Mouse (Mus musculus): ENCODE measurements around the gene Eif4a2. TPM values are rescaled to one million over a fixed set of nuclear protein-coding genes. Genes with fewer than 3 reads are reported as not detected.

Gene Eif4a2
- polyA plus RNA-seq, 1 experiment from 2014 or later = 315 TPM

- peak within 1 kb of the TSS; percentile 94 for H3K4me2 ChIP-seq
- under 1% methylated on average over 51 of the region's 51 CpGs for WGBS
- peaks cover 31% of the 10 kb centered on the region for H3K4me1 ChIP-seq (replicated peaks)
- no peaks in the 10 kb centered on the region for H3K27me3 ChIP-seq
- peak within 1 kb of the TSS; percentile 72 for H3K4me3 ChIP-seq
- peak within 1 kb of the TSS; percentile 99 for H3K27ac ChIP-seq
- peak within 1 kb of the TSS; percentile 91 for H3K9ac ChIP-seq
- peaks cover 11% of the 10 kb centered on the region for H3K36me3 ChIP-seq
- no peaks in the 10 kb centered on the region for H3K9me3 ChIP-seq
- ATAC-seq (ENCODE audit: low FRiP score) = peak; percentile 96
Observed at GRCm38 (mm10) chr16:23127673-23128375, 20.6 kb downstream of the Eif4a2 start, which contains the start of gene Rfc4. Rfc4 (minus strand) TSS chr16:23127737.

- Histone ChIP-seq H3K4me3 (no peak overlapping the region), H3K4me2 (no peak overlapping the region), H3K4me1 (replicated peaks) (peaks cover 31% of the 10 kb centered on the region), H3K9me3 (no peaks in the 10 kb centered on the region), H3K27me3 (no peaks in the 10 kb centered on the region), H3K36me3 (no peaks in the 10 kb centered on the region), H3K27ac (no peak overlapping the region), H3K9ac (no peak overlapping the region)
- WGBS = 93% methylated on average over 3 of the region's 3 CpGs
- ATAC-seq (ENCODE audit: low FRiP score) = no peak
Observed at GRCm38 (mm10) chr16:23130303-23130702, 23.1 kb downstream of the Eif4a2 start.

GRCm38 (mm10) chr16:23132336-23132735 lies 25.1 kb downstream of the Eif4a2 start:
- Histone ChIP-seq H3K4me2 (no peak overlapping the region), H3K4me3 (no peak overlapping the region)

DNA sequence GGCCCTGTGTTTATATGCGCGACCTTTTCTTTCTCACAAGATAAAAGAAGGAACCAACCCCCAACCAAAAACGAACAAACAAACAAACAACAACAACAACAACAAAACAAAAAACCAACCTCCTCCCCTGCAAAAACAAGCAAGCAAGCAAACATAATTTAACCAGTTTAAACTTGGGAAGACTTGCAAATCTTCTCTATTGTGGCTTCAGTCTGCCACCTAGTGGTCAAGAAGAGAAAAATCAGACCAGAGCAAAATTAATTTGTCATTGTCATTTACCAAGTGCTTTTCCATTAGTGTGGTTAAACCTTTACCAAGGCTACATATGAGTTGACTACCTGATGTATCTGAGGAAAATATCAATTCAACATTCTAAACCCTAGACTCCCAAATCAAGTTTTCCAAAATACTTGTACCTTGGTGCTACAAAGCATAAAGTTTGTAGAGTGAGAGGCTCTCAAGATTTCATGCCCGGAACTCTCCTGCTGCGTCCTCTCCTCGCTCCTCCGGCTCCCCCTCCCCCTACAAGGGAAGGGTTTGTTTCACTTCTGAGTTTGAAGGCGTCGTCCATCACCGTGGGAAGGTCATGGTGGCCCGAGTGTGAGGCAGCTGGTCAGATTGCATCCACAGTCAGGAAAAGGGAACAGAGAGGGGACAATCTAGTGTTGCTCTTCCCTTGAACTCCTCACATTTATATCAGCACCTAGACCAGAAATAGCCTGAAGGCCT lies 28.3 kb downstream of the Eif4a2 start:
- no peak overlapping the region for H3K27ac ChIP-seq
- no peak overlapping the region for H3K4me2 ChIP-seq
- no peak overlapping the region for H3K4me3 ChIP-seq
- 0 out of 2 replicates have a peak, but pooled peaks cover 3% of the 10 kb centered on the region for H3K4me1 ChIP-seq (replicated peaks)
- WGBS = 20% methylated on average over 11 of the region's 11 CpGs
- no peaks in the 10 kb centered on the region for H3K27me3 ChIP-seq
- H3K36me3 ChIP-seq = no peaks in the 10 kb centered on the region
- ATAC-seq (ENCODE audit: low FRiP score) = peak; percentile 36; the same call in 1 of the 2 replicates
- no peaks in the 10 kb centered on the region for H3K9me3 ChIP-seq
- H3K9ac ChIP-seq = no peak overlapping the region

More at GRCm38 (mm10) chr16:23132336-23132735, 25.1 kb downstream of the Eif4a2 start:
- Histone ChIP-seq H3K9ac (no peak overlapping the region), H3K36me3 (no peaks in the 10 kb centered on the region), H3K27me3 (no peaks in the 10 kb centered on the region), H3K9me3 (no peaks in the 10 kb centered on the region), H3K4me1 (replicated peaks) (peaks cover 21% of the 10 kb centered on the region), H3K27ac (no peak overlapping the region)
- 92% methylated on average over 1 of the region's 1 CpGs for WGBS
- no peak for ATAC-seq (ENCODE audit: low FRiP score)

DNA sequence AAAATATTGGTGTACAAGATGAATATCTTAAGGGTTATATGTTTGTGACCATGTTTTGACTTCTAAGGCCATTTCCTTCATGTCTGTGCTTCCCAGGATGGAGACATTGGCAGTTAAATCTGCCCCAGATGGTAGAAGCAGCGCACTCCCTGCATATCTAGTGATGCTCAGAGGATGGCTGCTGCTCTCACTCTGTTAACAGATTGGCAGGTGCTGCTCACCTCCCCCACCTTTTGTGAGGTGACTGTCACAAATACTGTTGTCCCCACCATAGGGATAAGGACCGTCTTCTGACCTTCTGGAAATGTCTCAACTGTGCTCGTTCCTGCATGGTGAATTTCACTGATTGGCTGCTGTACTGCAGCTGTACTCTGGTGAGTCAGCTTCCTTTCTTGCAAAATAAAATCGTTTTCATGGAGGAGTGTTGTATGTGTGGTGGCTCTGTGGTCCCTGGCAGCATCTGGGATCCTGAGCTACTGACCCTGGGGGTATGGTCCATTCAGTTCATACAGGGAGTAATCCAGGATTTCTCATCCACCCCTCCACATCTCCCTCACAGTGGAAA lies 29.2 kb downstream of the Eif4a2 start:
- WGBS = 62% methylated on average over 4 of the region's 4 CpGs
- no peak for ATAC-seq (ENCODE audit: low FRiP score)

GRCm38 (mm10) chr16:23140911-23141310 lies 33.7 kb downstream of the Eif4a2 start:
- Histone ChIP-seq H3K4me1 (replicated peaks) (no peaks in the 10 kb centered on the region), H3K9me3 (no peaks in the 10 kb centered on the region), H3K9ac (no peak overlapping the region), H3K27me3 (no peaks in the 10 kb centered on the region), H3K4me3 (no peak overlapping the region), H3K4me2 (no peak overlapping the region), H3K36me3 (no peaks in the 10 kb centered on the region), H3K27ac (no peak overlapping the region)
- no peak for ATAC-seq (ENCODE audit: low FRiP score)
- 91% methylated on average over 3 of the region's 3 CpGs for WGBS

More for the DNA sequence above, 29.2 kb downstream of the Eif4a2 start:
- Histone ChIP-seq H3K4me3 (no peak overlapping the region), H3K36me3 (no peaks in the 10 kb centered on the region), H3K27ac (no peak overlapping the region), H3K4me2 (no peak overlapping the region), H3K27me3 (no peaks in the 10 kb centered on the region), H3K9ac (no peak overlapping the region), H3K9me3 (no peaks in the 10 kb centered on the region), H3K4me1 (replicated peaks) (no peaks in the 10 kb centered on the region)

GRCm38 (mm10) chr16:23144326-23144725 lies 37.1 kb downstream of the Eif4a2 start:
- Histone ChIP-seq H3K36me3 (no peaks in the 10 kb centered on the region), H3K27ac (no peak overlapping the region), H3K9ac (no peak overlapping the region), H3K27me3 (no peaks in the 10 kb centered on the region), H3K4me2 (no peak overlapping the region), H3K9me3 (no peaks in the 10 kb centered on the region), H3K4me1 (replicated peaks) (no peaks in the 10 kb centered on the region), H3K4me3 (no peak overlapping the region)
- 82% methylated on average over 7 of the region's 7 CpGs for WGBS
- no peak for ATAC-seq (ENCODE audit: low FRiP score)

- H3K27me3 ChIP-seq = no peaks in the 10 kb centered on the region
- 83% methylated on average over 5 of the region's 5 CpGs for WGBS
- H3K4me2 ChIP-seq = no peak overlapping the region
- H3K4me3 ChIP-seq = no peak overlapping the region
- ATAC-seq (ENCODE audit: low FRiP score) = no peak
- no peaks in the 10 kb centered on the region for H3K9me3 ChIP-seq
- no peaks in the 10 kb centered on the region for H3K4me1 ChIP-seq (replicated peaks)
- H3K9ac ChIP-seq = no peak overlapping the region
- H3K36me3 ChIP-seq = no peaks in the 10 kb centered on the region
- H3K27ac ChIP-seq = no peak overlapping the region
Observed at GRCm38 (mm10) chr16:23145211-23145610, 38.0 kb downstream of the Eif4a2 start.

DNA sequence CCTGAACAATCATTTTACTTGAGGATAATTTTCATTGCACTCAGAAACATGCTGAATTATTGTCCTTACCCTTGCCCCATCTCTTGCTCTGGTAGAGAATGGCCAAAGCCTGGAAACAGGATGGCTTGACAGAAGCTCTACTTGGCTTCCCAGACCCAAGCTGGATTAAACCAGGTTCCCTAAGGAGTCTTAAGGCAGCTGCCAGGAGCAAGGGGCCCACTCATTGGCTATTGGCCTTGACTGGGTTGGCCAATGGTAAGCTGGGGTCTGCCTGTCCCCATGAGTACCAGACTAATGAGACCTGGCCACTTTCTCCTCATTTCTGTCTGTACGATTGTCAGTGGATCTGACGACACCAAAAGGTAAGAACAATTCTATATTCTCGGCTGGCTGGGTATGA lies 39.0 kb downstream of the Eif4a2 start, which contains the start of gene Adipoq:
Gene Adipoq (plus strand): TSS at position 257 of the 400 bp plus-strand sequence.
- H3K9me3 ChIP-seq = no peaks in the 10 kb centered on the region
- no peak within 1 kb of the TSS for H3K27ac ChIP-seq
- H3K36me3 ChIP-seq = no peaks in the 10 kb centered on the region
- no peak within 1 kb of the TSS for H3K4me2 ChIP-seq
- no peak within 1 kb of the TSS for H3K9ac ChIP-seq
- no peak within 1 kb of the TSS for H3K4me3 ChIP-seq
- no peaks in the 10 kb centered on the region for H3K27me3 ChIP-seq
- H3K4me1 ChIP-seq (replicated peaks) = no peaks in the 10 kb centered on the region
- WGBS = 88% methylated on average over 3 of the region's 3 CpGs
- ATAC-seq (ENCODE audit: low FRiP score) = no peak

DNA sequence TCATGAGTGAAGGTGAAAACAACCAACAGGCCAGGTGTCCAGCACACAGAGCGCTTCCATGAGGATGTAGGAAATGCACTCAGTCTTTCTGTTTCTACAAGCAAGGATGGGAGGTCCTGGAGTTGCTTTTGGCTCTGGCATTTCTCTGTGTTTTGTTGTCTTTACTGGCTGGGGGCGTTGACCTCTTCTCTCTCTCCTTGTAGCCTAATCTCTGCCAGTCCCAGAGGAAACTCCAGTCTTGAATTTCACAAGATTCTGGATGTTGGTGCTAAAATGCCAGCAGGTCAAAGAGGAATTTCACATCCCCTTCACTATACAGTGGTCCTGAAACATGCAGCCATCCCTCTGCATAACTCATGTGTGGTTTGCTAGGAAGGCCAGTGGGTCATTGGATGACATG lies 41.7 kb downstream of the Eif4a2 start:
- H3K9me3 ChIP-seq = no peaks in the 10 kb centered on the region
- no peak overlapping the region for H3K4me3 ChIP-seq
- H3K9ac ChIP-seq = no peak overlapping the region
- H3K4me2 ChIP-seq = no peak overlapping the region
- ATAC-seq (ENCODE audit: low FRiP score) = no peak
- no peaks in the 10 kb centered on the region for H3K4me1 ChIP-seq (replicated peaks)
- no peaks in the 10 kb centered on the region for H3K36me3 ChIP-seq
- H3K27me3 ChIP-seq = no peaks in the 10 kb centered on the region
- no peak overlapping the region for H3K27ac ChIP-seq
- 74% methylated on average over 2 of the region's 2 CpGs for WGBS

DNA sequence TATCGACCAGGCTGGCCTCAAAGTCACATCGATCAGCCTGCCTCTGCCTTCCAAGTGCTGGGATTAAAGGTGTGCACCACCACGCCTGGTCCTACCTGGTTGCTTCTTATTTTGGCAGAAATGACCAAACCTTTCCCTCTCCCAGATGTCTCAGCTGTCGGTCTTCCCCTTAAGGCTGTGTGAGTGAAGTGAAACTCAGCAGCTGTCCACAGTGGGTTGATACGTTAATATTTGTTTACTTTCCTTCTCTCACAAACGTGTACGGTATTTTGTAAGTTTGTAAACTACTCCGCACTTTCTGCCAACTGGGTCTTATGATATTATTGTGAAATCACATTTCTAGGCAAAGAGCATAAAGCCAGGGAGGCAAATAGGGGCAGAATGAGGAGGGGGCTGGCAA lies 42.2 kb downstream of the Eif4a2 start:
- Histone ChIP-seq H3K9me3 (no peaks in the 10 kb centered on the region), H3K27me3 (no peaks in the 10 kb centered on the region), H3K9ac (no peak overlapping the region), H3K4me2 (no peak overlapping the region), H3K4me1 (replicated peaks) (no peaks in the 10 kb centered on the region), H3K36me3 (no peaks in the 10 kb centered on the region), H3K4me3 (no peak overlapping the region), H3K27ac (no peak overlapping the region)
- 90% methylated on average over 8 of the region's 8 CpGs for WGBS
- ATAC-seq (ENCODE audit: low FRiP score) = no peak

DNA sequence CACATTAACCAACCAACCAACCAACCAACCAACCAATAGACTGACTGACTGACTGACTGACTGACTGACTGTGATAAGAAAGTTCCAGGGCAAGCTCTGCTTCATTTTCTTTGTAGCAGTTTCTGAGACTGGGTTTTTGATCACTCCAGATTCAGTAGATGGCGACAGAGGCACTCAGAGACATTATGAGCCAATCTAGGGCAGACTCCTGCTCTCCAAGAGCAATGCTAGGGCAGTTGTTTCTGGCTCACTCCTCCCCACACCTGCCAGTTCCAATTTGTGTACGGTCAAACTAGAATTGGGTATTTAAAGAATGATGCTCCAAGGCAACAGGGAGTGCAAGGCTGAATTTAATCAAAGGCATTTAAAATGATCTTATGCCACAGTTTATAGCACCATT lies 44.2 kb downstream of the Eif4a2 start:
- ATAC-seq (ENCODE audit: low FRiP score) = no peak

More for the DNA sequence above, 44.2 kb downstream of the Eif4a2 start:
- Histone ChIP-seq H3K4me1 (replicated peaks) (no peaks in the 10 kb centered on the region), H3K27me3 (no peaks in the 10 kb centered on the region), H3K4me3 (no peak overlapping the region), H3K9ac (no peak overlapping the region), H3K27ac (no peak overlapping the region), H3K4me2 (no peak overlapping the region), H3K36me3 (no peaks in the 10 kb centered on the region), H3K9me3 (no peaks in the 10 kb centered on the region)
- 33% methylated on average over 2 of the region's 2 CpGs for WGBS
